Mouse (Mus musculus): ENCODE measurements around the gene Daam1. TPM values are rescaled to one million over a fixed set of nuclear protein-coding genes. Genes with fewer than 3 reads are reported as not detected.

Daam1 gene
- polyA plus RNA-seq, 1 experiment = 52.8 TPM

DNA sequence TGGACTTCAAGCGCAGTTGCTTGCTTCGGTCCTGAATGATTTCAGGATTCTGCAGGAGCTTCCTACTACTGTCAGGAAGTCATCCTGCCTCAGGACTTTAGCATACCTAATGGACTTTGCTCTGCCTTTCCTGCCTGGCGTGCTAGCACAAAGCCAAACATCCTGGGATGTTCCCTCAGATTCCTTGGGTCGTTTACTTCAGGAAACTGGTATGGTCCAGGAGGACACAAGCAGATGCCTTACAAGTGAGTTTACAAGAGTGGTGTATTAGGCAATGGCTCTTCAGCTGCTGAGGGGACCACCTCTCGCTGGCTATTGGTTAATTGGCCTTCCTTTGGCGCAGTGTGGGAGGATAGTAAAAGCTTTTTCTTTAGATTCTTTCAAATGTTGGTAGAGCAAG lies 23.3 kb downstream of the Daam1 start:
- Histone ChIP-seq H3K4me3 (replicated peaks) (peak overlapping the region; percentile 80), H3K36me3 (replicated peaks; ENCODE audit: low read length) (peaks cover 83% of the 10 kb centered on the region), H3K9me3 (no peaks in the 10 kb centered on the region), H3K27me3 (replicated peaks) (no peaks in the 10 kb centered on the region), H3K4me1 (peaks cover 99% of the 10 kb centered on the region)
- no peak for TF ChIP-seq GATA1 (IDR thresholded peaks at IDR 0.05; ENCODE audit: borderline replicate concordance, low read length)
- no peak for TF ChIP-seq FLI1 (IDR thresholded peaks at IDR 0.05; ENCODE audit: low read length)

DNA sequence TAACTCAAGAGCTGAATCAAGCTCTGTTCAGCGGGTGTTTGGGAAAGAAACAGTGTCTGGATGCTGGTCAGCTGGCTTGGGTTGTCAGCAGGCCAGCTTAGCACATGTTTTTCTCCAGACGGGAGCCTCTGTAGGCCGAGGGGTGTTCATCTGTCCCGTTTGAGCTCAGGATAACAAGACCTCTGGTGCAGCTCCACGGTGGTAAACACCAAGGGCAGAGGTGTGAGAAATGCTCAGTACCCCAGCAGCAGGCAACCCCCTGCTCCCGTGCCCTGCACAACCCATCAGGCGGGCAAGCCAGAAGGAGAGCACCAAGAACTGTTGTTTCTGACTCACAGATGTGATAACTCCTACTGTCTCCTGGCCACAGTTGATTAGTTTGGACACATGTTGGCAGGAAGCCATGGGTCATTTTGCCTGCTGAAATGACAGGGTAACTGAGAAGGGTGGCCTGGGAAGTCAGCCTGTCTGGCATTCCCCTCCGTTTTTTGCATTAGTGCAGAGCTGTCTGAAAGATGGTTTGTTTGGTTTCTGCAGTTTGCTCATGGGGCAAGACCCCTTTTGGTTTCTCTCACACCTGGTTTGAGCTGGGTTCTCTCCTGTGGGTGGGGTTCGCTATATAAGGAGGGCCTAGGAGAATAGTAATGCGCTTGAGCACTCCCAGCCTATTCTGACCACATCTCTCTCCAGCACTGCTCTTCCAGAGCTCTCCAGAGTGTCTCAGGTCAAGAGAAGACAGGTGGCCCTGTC lies 25.0 kb downstream of the Daam1 start:
- Histone ChIP-seq H3K4me1 (peaks cover 99% of the 10 kb centered on the region), H3K9me3 (no peaks in the 10 kb centered on the region), H3K36me3 (replicated peaks; ENCODE audit: low read length) (peaks cover 92% of the 10 kb centered on the region), H3K27me3 (replicated peaks) (no peaks in the 10 kb centered on the region), H3K4me3 (replicated peaks) (peak overlapping the region; percentile 79)
- TF ChIP-seq FLI1 (IDR thresholded peaks at IDR 0.05; ENCODE audit: low read length) (no peak), GATA1 (IDR thresholded peaks at IDR 0.05; ENCODE audit: borderline replicate concordance, low read length) (no peak)

DNA sequence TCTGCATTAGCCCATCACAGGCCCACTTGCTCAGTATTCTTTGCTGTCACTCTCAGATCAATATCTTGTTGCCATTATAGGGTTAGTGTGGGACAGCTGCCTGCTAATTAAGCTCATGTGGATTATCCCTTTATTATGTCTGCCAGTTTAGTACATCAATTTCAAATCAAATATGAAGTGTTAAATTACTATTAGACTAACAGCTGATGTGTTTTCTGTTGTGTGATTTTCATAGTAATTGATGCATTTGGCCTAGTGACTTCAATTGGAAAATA lies 25.5 kb downstream of the Daam1 start:
- no peak for TF ChIP-seq FLI1 (IDR thresholded peaks at IDR 0.05; ENCODE audit: low read length)
- TF ChIP-seq GATA1 (IDR thresholded peaks at IDR 0.05; ENCODE audit: borderline replicate concordance, low read length) = no peak
- H3K4me3 ChIP-seq (replicated peaks) = peak overlapping the region; percentile 79
- no peaks in the 10 kb centered on the region for H3K27me3 ChIP-seq (replicated peaks)
- H3K9me3 ChIP-seq = no peaks in the 10 kb centered on the region
- H3K4me1 ChIP-seq = peaks cover 99% of the 10 kb centered on the region
- peaks cover 92% of the 10 kb centered on the region for H3K36me3 ChIP-seq (replicated peaks; ENCODE audit: low read length)

DNA sequence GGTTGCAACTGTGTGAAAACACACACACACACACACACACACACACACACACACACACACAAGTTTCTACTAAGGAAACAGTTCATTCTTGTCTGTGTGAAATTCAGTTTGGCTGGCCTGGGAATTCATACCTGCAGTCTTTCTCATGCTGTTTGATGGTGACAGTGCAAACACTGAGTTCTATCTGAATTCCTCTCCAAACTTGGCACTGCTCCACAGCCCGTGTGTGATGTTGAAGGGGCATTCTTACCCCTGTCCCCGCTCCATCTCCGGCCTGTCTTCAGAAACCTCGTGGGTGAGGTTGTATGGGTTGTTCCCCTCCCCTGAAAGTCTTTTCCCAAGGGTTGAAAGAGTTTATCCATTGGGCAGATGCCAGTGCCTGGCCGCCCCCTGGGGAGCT lies 28.2 kb downstream of the Daam1 start:
- TF ChIP-seq FLI1 (IDR thresholded peaks at IDR 0.05; ENCODE audit: low read length) (no peak), GATA1 (IDR thresholded peaks at IDR 0.05; ENCODE audit: borderline replicate concordance, low read length) (no peak)
- H3K36me3 ChIP-seq (replicated peaks; ENCODE audit: low read length) = peaks cover 99% of the 10 kb centered on the region
- peaks cover 99% of the 10 kb centered on the region for H3K4me1 ChIP-seq
- no peaks in the 10 kb centered on the region for H3K27me3 ChIP-seq (replicated peaks)
- H3K4me3 ChIP-seq (replicated peaks) = no peak overlapping the region
- H3K9me3 ChIP-seq = no peaks in the 10 kb centered on the region

DNA sequence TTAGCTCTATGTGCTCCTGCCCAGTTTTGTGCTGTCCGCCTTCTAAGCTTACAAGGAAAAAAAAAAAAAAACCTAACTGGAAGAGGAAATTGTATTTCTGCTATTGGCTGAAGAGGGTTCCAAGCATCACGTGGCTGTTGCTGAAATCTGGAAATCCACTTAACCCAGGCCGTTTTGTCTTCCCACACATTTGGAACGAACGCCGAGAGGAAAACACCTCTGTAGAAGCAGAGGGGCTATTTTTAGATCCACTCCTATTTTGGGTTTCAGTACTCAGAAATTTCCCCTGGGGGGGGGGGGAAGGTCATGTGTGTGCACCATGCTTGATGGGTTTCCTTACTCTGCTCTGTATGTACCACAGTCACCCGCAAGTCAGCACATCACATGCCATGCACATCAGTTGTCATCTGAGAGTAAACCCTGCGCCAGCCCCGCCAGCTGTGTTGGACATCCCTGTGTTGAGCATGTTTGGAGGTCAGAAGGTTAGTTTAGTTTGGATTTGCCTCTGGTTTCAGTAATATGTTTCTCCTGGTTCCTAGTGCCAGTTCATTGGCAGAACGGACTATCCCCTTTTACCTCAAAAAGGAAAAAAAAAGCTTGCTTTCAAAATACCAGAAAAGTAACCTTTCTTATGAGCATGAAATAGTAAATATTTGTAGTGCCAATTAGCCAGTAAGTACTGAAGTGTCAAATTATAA lies 33.1 kb downstream of the Daam1 start:
- TF ChIP-seq GATA1 (IDR thresholded peaks at IDR 0.05; ENCODE audit: borderline replicate concordance, low read length) (no peak), FLI1 (IDR thresholded peaks at IDR 0.05; ENCODE audit: low read length) (no peak)
- Histone ChIP-seq H3K36me3 (replicated peaks; ENCODE audit: low read length) (peaks cover 98% of the 10 kb centered on the region), H3K4me1 (peaks cover 100% of the 10 kb centered on the region), H3K4me3 (replicated peaks) (peak overlapping the region; percentile 62), H3K9me3 (no peaks in the 10 kb centered on the region), H3K27me3 (replicated peaks) (no peaks in the 10 kb centered on the region)

DNA sequence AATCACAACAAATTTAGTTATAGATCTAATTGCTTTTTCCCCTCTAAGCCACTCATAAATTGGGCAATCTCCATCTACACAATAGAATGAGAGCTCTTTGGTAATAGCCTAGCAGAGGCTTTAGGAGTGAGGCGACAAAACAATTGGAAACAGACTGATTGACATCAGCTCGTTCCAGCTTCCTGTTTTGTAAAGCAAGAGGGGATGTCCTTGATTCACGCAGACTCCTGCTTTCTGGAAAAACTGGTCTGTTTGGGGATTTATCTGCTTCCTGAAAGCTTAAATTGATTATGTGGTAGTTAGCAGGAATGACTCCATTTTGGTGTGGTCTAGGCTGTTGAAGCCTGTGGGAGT lies 33.6 kb downstream of the Daam1 start:
- H3K9me3 ChIP-seq = no peaks in the 10 kb centered on the region
- TF ChIP-seq GATA1 (IDR thresholded peaks at IDR 0.05; ENCODE audit: borderline replicate concordance, low read length) = no peak
- TF ChIP-seq FLI1 (IDR thresholded peaks at IDR 0.05; ENCODE audit: low read length) = no peak
- no peaks in the 10 kb centered on the region for H3K27me3 ChIP-seq (replicated peaks)
- H3K36me3 ChIP-seq (replicated peaks; ENCODE audit: low read length) = peaks cover 98% of the 10 kb centered on the region
- H3K4me1 ChIP-seq = peaks cover 100% of the 10 kb centered on the region
- no peak overlapping the region for H3K4me3 ChIP-seq (replicated peaks)

DNA sequence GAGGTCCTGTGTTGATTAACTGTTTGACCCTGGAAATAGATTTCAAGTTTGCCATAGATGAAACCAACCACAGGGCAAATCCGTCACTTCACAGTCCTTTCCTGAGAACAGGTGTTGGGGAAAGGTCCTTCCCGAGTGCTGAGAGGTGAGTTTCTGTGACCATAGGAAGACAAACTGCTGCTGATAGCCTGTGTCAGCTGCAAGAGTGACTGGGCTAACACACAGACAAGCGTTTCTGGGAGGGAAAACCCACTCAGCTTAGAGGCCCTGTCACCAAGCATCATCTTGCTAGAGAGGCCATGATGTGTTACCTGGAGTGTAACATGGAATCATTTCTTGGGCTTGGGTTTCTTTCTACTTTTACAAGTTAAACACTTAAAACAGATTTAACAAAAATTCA lies 35.1 kb downstream of the Daam1 start:
- no peak overlapping the region for H3K4me3 ChIP-seq (replicated peaks)
- H3K9me3 ChIP-seq = no peaks in the 10 kb centered on the region
- no peak for TF ChIP-seq FLI1 (IDR thresholded peaks at IDR 0.05; ENCODE audit: low read length)
- no peak for TF ChIP-seq GATA1 (IDR thresholded peaks at IDR 0.05; ENCODE audit: borderline replicate concordance, low read length)
- peaks cover 100% of the 10 kb centered on the region for H3K4me1 ChIP-seq
- H3K27me3 ChIP-seq (replicated peaks) = no peaks in the 10 kb centered on the region
- H3K36me3 ChIP-seq (replicated peaks; ENCODE audit: low read length) = peaks cover 98% of the 10 kb centered on the region

DNA sequence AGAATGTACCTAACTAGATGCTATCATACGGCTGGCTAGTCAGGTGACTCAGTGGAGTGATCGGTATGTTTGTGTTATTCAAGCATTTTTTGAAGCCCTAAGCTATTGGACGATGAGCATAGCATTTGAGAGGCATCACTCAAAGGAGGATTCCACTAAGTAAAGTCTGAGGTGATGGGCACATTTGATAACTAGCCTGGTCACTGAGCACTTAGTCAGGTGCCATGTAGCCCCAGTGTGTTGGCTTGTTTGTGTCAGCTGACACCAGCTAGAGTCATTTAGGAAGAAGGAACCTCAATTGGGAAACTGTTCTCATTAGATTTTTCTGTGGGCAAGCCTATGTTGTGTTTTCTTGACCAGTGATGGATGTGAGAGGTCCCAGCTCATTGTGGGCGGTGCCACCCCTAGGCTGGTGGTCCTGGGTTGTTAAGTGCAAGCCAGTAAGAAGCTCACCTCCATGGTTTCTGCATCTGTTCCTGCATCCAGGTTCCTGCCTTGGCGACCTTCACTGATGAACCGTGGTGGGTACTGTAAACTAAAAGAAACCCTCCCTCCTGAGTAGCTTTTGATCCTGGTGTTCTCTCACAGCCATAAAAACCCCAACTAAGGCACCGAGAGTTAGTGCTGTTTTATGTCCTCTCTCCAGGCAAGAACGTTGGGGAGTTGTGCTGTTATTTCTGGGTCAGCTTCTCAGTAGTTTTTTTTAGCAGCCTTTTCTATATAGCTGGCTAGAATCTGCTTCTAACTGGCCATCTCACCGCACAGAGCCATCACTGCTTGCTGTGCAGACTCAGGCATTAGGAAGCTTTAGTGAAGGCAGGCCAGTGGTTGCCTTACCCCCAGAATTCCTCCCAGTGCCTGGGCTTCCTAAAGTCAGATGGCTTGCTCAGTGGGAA lies 36.7 kb downstream of the Daam1 start:
- Histone ChIP-seq H3K4me1 (peaks cover 100% of the 10 kb centered on the region), H3K27me3 (replicated peaks) (no peaks in the 10 kb centered on the region), H3K4me3 (replicated peaks) (peak overlapping the region; percentile 70), H3K9me3 (no peaks in the 10 kb centered on the region), H3K36me3 (replicated peaks; ENCODE audit: low read length) (peaks cover 98% of the 10 kb centered on the region)
- TF ChIP-seq FLI1 (IDR thresholded peaks at IDR 0.05; ENCODE audit: low read length) = no peak
- no peak for TF ChIP-seq GATA1 (IDR thresholded peaks at IDR 0.05; ENCODE audit: borderline replicate concordance, low read length)

DNA sequence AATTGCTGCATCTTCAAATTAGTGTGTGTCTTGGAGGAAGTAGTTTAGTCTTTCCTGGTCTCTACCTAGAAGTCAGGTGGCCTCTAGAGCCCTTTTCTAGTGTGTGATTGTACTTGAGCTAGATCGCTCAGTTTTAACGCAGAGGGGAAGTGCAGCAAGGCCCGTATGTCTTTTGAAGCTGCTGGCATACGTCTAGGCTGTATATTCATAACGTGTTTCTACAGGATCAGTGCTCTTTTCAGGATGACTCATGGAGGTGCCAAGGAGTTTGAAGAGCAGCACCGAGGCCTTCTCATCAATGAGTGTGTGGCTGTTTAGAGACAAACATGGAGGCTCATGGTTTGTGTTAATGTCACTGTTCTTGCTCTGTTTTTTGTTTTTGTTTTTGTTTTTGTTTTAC lies 39.8 kb downstream of the Daam1 start:
- TF ChIP-seq GATA1 (IDR thresholded peaks at IDR 0.05; ENCODE audit: borderline replicate concordance, low read length) = no peak
- no peak for TF ChIP-seq FLI1 (IDR thresholded peaks at IDR 0.05; ENCODE audit: low read length)

DNA sequence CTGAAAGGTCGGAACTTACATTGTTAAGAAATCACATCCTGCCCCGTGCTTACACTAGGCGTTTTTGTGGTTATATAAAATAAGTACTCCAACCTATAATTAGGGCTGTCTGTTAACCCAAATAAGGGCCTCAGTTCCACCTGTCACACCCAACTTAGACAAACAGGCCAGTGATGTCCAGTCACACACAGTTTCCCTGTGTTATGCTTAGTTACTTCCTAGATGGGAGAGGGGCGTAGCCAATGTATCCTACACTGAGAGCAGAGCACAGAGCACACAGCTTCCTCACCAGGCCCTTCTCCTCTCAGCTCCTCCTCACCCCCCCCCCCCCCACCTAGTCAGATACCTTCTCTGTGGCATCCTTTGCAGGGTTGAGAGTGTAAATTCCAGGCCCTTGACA lies 41.5 kb downstream of the Daam1 start:
- no peaks in the 10 kb centered on the region for H3K27me3 ChIP-seq (replicated peaks)
- peaks cover 98% of the 10 kb centered on the region for H3K36me3 ChIP-seq (replicated peaks; ENCODE audit: low read length)
- TF ChIP-seq FLI1 (IDR thresholded peaks at IDR 0.05; ENCODE audit: low read length) (no peak), GATA1 (IDR thresholded peaks at IDR 0.05; ENCODE audit: borderline replicate concordance, low read length) (no peak)
- H3K4me3 ChIP-seq (replicated peaks) = no peak overlapping the region
- no peaks in the 10 kb centered on the region for H3K9me3 ChIP-seq
- peaks cover 100% of the 10 kb centered on the region for H3K4me1 ChIP-seq

More for the DNA sequence above, 39.8 kb downstream of the Daam1 start:
- H3K4me1 ChIP-seq = peaks cover 100% of the 10 kb centered on the region
- no peaks in the 10 kb centered on the region for H3K9me3 ChIP-seq
- H3K27me3 ChIP-seq (replicated peaks) = no peaks in the 10 kb centered on the region
- H3K36me3 ChIP-seq (replicated peaks; ENCODE audit: low read length) = peaks cover 97% of the 10 kb centered on the region
- H3K4me3 ChIP-seq (replicated peaks) = no peak overlapping the region
